Mouse (Mus musculus) hindbrain, embryonic 14.5 days (tissue): ENCODE measurements around the gene Itgb2. TPM values are rescaled to one million over a fixed set of nuclear protein-coding genes. Genes with fewer than 3 reads are reported as not detected.

Experiments
- ATAC-seq: fragments of 200-750 bp; cut with Nextera tagmentation; 2 replicates; pipeline ENCODE4 v1.8.0; 2017; ENCODE audit warnings: moderate number of reproducible peaks, mild to moderate bottlenecking, moderate TSS enrichment, moderate library complexity; ENCODE audit not compliant: low FRiP score
- DNase-seq: peaks from one replicate; pipeline ENCODE4 v3.0.0-alpha.2; 2015; ENCODE audit warnings: low spot score
- H3K27ac ChIP-seq: fragments of 300-500 bp; sonication (generic); 2 replicates; pipeline ENCODE4 v1.5.1; 2014; ENCODE audit warnings: mild to moderate bottlenecking, moderate library complexity
- H3K27me3 ChIP-seq: fragments of 300-500 bp; sonication (generic); 2 replicates; pipeline ENCODE4 v1.6.1; 2014; ENCODE audit warnings: mild to moderate bottlenecking, low read length, mixed read lengths; ENCODE audit not compliant: control insufficient read depth, insufficient read depth
- H3K36me3 ChIP-seq: fragments of 300-500 bp; sonication (generic); replicated peaks from 2 replicates; pipeline ENCODE4 v1.6.1; 2014; ENCODE audit not compliant: control insufficient read depth, insufficient read depth
- H3K4me1 ChIP-seq: fragments of 300-500 bp; sonication (generic); replicated peaks from 2 replicates; pipeline ENCODE4 v1.6.1; 2014; ENCODE audit warnings: antibody characterized with exemption, low read length, mixed read lengths; ENCODE audit not compliant: control insufficient read depth, insufficient read depth
- H3K4me2 ChIP-seq: fragments of 300-500 bp; sonication (generic); replicated peaks from 2 replicates; pipeline ENCODE4 v1.6.1; 2014; ENCODE audit warnings: mild to moderate bottlenecking, moderate library complexity
- H3K4me3 ChIP-seq: fragments of 300-500 bp; sonication (generic); replicated peaks from 2 replicates; pipeline ENCODE4 v1.5.1; 2014; ENCODE audit warnings: mild to moderate bottlenecking, low read length
- H3K9ac ChIP-seq: fragments of 300-500 bp; sonication (generic); 2 replicates; pipeline ENCODE4 v1.6.1; 2014
- H3K9me3 ChIP-seq: fragments of 300-500 bp; sonication (generic); 2 replicates; pipeline ENCODE4 v1.6.1; 2016; ENCODE audit warnings: low read length; ENCODE audit not compliant: control insufficient read depth
- WGBS: fragments of 180-500 bp; shearing (Covaris S2); extraction: QIAGEN DNeasy Blood & Tissue Kit; methylation state at CpG from one replicate; pipeline ENCODE4 v1.1.7; 2014; 5-methylcytosine and 5-hydroxymethylcytosine counted together
- polyA plus RNA-seq: library from polyadenylated mRNA; unstranded; fragments of >200 nt; fragmentation: Nextera tagmentation; extraction: Ambion mirVana; gene quantifications from 2 replicates; pipeline ENCODE4 v1.2.1, GENCODE M21; 2014

The Itgb2 gene
- polyA plus RNA-seq, 1 experiment from 2014 or later = 0.99 TPM

GRCm38 (mm10) chr10:77510225-77510982, 19.6 kb upstream of the Itgb2 start:
- Histone ChIP-seq H3K36me3 (peaks cover 40% of the 10 kb centered on the region), H3K9me3 (no peaks in the 10 kb centered on the region), H3K4me2 (no peak overlapping the region), H3K27ac (no peak overlapping the region), H3K4me1 (peaks cover 9% of the 10 kb centered on the region; the same call in 1 of the 2 replicates), H3K27me3 (no peaks in the 10 kb centered on the region), H3K4me3 (no peak overlapping the region), H3K9ac (no peak overlapping the region)
- 82% methylated on average over 15 of the region's 15 CpGs for WGBS
- ATAC-seq = no peak
- no peak for DNase-seq

GRCm38 (mm10) chr10:77515385-77516348, 14.4 kb upstream of the Itgb2 start, which contains the start of gene Fam207a:
TSS of gene Fam207a (minus strand) at chr10:77515785.
- Histone ChIP-seq H3K4me2 (peak within 1 kb of the TSS; percentile 84), H3K27me3 (no peaks in the 10 kb centered on the region), H3K9me3 (no peaks in the 10 kb centered on the region), H3K4me3 (peak within 1 kb of the TSS; percentile 98), H3K27ac (peak within 1 kb of the TSS; percentile 83), H3K4me1 (peaks cover 17% of the 10 kb centered on the region), H3K36me3 (peaks cover 30% of the 10 kb centered on the region), H3K9ac (peak within 1 kb of the TSS; percentile 95)
- WGBS = 1% methylated on average over 73 of the region's 75 CpGs
- DNase-seq (peak; percentile 97), ATAC-seq (peak; percentile 95)

DNA sequence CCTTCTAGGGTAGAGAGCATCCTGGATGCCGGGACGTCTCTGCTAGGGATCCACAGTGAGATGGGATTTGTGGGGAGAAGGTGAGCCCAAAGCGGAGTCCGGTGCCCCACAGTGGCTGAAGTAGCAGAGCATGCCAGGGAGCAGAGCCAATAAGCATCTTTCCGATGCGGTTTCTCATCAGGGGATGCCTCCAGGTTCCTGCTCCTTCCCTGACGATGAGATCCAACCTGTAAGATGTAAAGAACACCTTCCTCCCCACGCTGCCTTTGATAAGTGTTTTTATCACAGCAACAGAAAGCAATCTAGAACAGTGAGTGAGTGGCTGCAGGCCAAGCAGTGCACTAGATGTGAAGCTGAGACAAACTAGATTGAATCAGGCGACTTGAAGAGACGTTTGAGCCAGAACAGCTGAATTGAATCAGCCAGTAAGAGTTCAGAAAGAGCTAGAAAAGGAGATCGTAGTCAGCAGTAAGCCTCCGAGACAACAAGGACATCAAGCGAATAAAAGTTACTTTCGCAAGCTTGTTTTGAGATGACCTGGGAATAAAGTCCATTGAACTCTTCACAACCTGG, 13.6 kb upstream of the Itgb2 start:
- WGBS = 47% methylated on average over 14 of the region's 14 CpGs
- ATAC-seq (0 out of 2 replicates have a peak, but pooled peaks have one; percentile 9), DNase-seq (no peak)
- peaks cover 23% of the 10 kb centered on the region for H3K36me3 ChIP-seq
- peak overlapping the region; percentile 98 for H3K4me3 ChIP-seq
- H3K4me1 ChIP-seq = peaks cover 17% of the 10 kb centered on the region
- peak overlapping the region; percentile 84 for H3K4me2 ChIP-seq
- H3K9me3 ChIP-seq = no peaks in the 10 kb centered on the region
- peak overlapping the region; percentile 83 for H3K27ac ChIP-seq
- H3K9ac ChIP-seq = peak overlapping the region; percentile 95
- no peaks in the 10 kb centered on the region for H3K27me3 ChIP-seq

GRCm38 (mm10) chr10:77517066-77517620, 12.9 kb upstream of the Itgb2 start:
- ATAC-seq = no peak
- peak; percentile 81 for DNase-seq
- peak overlapping the region; percentile 84; the same call in 1 of the 2 replicates for H3K4me2 ChIP-seq
- no peak overlapping the region for H3K27ac ChIP-seq
- H3K4me3 ChIP-seq = no peak overlapping the region; the same call in 1 of the 2 replicates
- no peaks in the 10 kb centered on the region for H3K27me3 ChIP-seq
- no peaks in the 10 kb centered on the region for H3K9me3 ChIP-seq
- WGBS = 22% methylated on average over 20 of the region's 20 CpGs
- H3K4me1 ChIP-seq = peaks cover 17% of the 10 kb centered on the region
- H3K9ac ChIP-seq = no peak overlapping the region
- H3K36me3 ChIP-seq = peaks cover 16% of the 10 kb centered on the region

DNA sequence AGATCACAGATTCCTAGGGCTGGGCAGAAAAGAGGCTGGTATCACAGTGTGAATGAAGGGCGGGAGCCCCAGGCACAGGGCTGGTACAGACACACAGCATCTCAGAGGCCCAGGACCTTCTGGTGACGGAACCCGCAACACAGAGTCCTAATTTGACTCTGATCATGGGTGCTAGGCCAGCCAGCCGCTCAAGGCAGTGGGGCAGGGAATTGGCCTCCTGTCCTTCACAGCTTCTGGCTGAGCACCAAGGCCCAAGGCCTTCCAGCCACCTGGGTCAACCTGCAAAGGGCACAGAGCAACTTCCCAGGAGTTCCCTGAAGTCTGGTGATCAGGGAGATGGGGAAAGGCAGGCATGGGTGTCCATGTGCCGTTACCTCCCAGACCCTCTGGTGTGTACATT, 12.3 kb upstream of the Itgb2 start:
- no peak for ATAC-seq
- no peak overlapping the region for H3K4me2 ChIP-seq
- H3K27me3 ChIP-seq = no peaks in the 10 kb centered on the region
- peaks cover 17% of the 10 kb centered on the region for H3K4me1 ChIP-seq
- H3K9me3 ChIP-seq = no peaks in the 10 kb centered on the region
- no peak for DNase-seq
- H3K4me3 ChIP-seq = no peak overlapping the region
- peaks cover 10% of the 10 kb centered on the region for H3K36me3 ChIP-seq
- H3K27ac ChIP-seq = no peak overlapping the region
- H3K9ac ChIP-seq = no peak overlapping the region
- 94% methylated on average over 5 of the region's 5 CpGs for WGBS

- no peak overlapping the region for H3K9ac ChIP-seq
- no peak overlapping the region for H3K4me3 ChIP-seq
- H3K9me3 ChIP-seq = no peaks in the 10 kb centered on the region
- no peak for ATAC-seq
- 84% methylated on average over 3 of the region's 3 CpGs for WGBS
- no peak overlapping the region for H3K27ac ChIP-seq
- peaks cover under 1% of the 10 kb centered on the region; the same call in 1 of the 2 replicates for H3K36me3 ChIP-seq
- peaks cover 17% of the 10 kb centered on the region for H3K4me1 ChIP-seq
- DNase-seq = no peak
- no peaks in the 10 kb centered on the region for H3K27me3 ChIP-seq
- H3K4me2 ChIP-seq = no peak overlapping the region
Measured at GRCm38 (mm10) chr10:77519191-77519590, 10.9 kb upstream of the Itgb2 start.

- Histone ChIP-seq H3K4me2 (no peak overlapping the region), H3K27me3 (no peaks in the 10 kb centered on the region), H3K4me3 (no peak overlapping the region), H3K9ac (no peak overlapping the region), H3K27ac (no peak overlapping the region), H3K4me1 (peaks cover 8% of the 10 kb centered on the region), H3K9me3 (no peaks in the 10 kb centered on the region), H3K36me3 (no peaks in the 10 kb centered on the region)
- DNase-seq (no peak), ATAC-seq (no peak)
- WGBS = 89% methylated on average over 5 of the region's 5 CpGs
Measured at GRCm38 (mm10) chr10:77520497-77520896, 9.6 kb upstream of the Itgb2 start.

GRCm38 (mm10) chr10:77522021-77522731, 7.9 kb upstream of the Itgb2 start:
- H3K4me2 ChIP-seq = peak overlapping the region; percentile 51
- H3K4me3 ChIP-seq = peak overlapping the region; percentile 20
- H3K27me3 ChIP-seq = no peaks in the 10 kb centered on the region
- peak overlapping the region; percentile 47; the same call in 1 of the 2 replicates for H3K9ac ChIP-seq
- no peaks in the 10 kb centered on the region; the same call in 1 of the 2 replicates for H3K4me1 ChIP-seq
- WGBS = 17% methylated on average over 18 of the region's 18 CpGs
- H3K27ac ChIP-seq = no peak overlapping the region
- DNase-seq (no peak), ATAC-seq (no peak)
- no peaks in the 10 kb centered on the region for H3K9me3 ChIP-seq
- H3K36me3 ChIP-seq = no peaks in the 10 kb centered on the region
